Mouse (Mus musculus) bone marrow, adult 2 months (tissue): ENCODE data around the gene Gemin6.

ENCODE experiments used
- CTCF ChIP-seq: fragments of 200-500 bp; IDR thresholded peaks from 2 replicates; pipeline ENCODE4 v1.5.1; 2011; ENCODE audit warnings: low read length, control low read depth; ENCODE audit not compliant: control insufficient read depth, insufficient read depth
- POLR2A ChIP-seq: fragments of 200-500 bp; IDR thresholded peaks from 2 replicates; pipeline ENCODE4 v1.6.1; 2011; ENCODE audit warnings: low read depth, mild to moderate bottlenecking, control low read depth, low read length, borderline replicate concordance; ENCODE audit not compliant: control insufficient read depth

DNA sequence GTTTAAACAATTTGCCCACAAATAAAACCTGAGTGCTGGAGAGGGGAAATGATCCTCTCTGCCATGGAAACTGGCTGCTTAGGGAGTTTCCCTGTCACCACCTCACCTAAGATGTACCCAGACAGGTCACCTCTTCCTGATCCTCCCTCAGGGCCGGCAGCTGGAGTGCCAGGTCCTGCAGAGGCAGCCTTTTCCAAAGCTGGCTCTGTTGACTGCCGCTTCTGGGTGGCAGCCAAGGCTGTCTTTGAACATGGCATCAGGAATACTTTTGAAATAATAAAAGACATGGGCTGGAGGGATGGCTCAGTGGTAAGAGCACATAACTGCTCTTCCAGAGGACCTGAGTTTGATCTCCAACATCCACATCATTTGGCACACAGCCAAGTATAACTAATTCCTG, 5.2 kb downstream of the Gemin6 start:
- no peak for TF ChIP-seq POLR2A
- TF ChIP-seq CTCF: no peak
